Mouse (Mus musculus): ENCODE results near the gene Tnrc6c.

GRCm38 (mm10) chr11:117684640-117685039, 30.6 kb downstream of the Tnrc6c start:
- TF ChIP-seq CTCF (IDR thresholded peaks at IDR 0.05) (no peak), POLR2A (IDR thresholded peaks at IDR 0.05; ENCODE audit: insufficient read depth, low read depth, low read length) (no peak), EP300 (IDR thresholded peaks at IDR 0.05; ENCODE audit: insufficient read depth, low read depth, low read length) (no peak)

Measured in heart, adult 2 months (tissue).